Mouse (Mus musculus) small intestine, adult 2 months (tissue): Measurements from ENCODE around the gene Pcmt1. TPM values are rescaled to one million over a fixed set of nuclear protein-coding genes. Genes with fewer than 3 reads are reported as not detected.

Experiments
- H3K27ac ChIP-seq: fragments of 200-500 bp; 2 replicates; pipeline ENCODE4 v1.5.1; 2012; ENCODE audit warnings: low read depth, low read length, control low read depth, inconsistent platforms; ENCODE audit not compliant: insufficient read depth
- H3K27me3 ChIP-seq: fragments of 200-500 bp; 2 replicates; pipeline ENCODE4 v1.6.1; 2012; ENCODE audit warnings: mild to moderate bottlenecking, moderate library complexity, low read length, inconsistent platforms; ENCODE audit not compliant: control insufficient read depth, insufficient read depth
- H3K36me3 ChIP-seq: fragments of 200-500 bp; 2 replicates; pipeline ENCODE4 v1.6.1; 2012; ENCODE audit warnings: mild to moderate bottlenecking, low read length, control low read depth, inconsistent platforms; ENCODE audit not compliant: control insufficient read depth, insufficient read depth
- H3K4me1 ChIP-seq: fragments of 200-500 bp; 2 replicates; pipeline ENCODE4 v1.6.1; 2012; ENCODE audit warnings: low read length, inconsistent platforms, mixed read lengths; ENCODE audit not compliant: control insufficient read depth, insufficient read depth, insufficient read length
- H3K4me3 ChIP-seq: fragments of 200-500 bp; 2 replicates; pipeline ENCODE4 v1.5.1; 2012; ENCODE audit warnings: low read depth, mild to moderate bottlenecking, control low read depth, inconsistent platforms, low read length, moderate library complexity
- CTCF ChIP-seq: fragments of 200-500 bp; IDR thresholded peaks from 2 replicates; pipeline ENCODE4 v1.5.1; 2012; ENCODE audit warnings: low read depth, mild to moderate bottlenecking, control low read depth, inconsistent platforms, low read length, moderate library complexity, mixed read lengths; ENCODE audit not compliant: insufficient replicate concordance, insufficient read length; ENCODE audit errors: extremely low read depth
- POLR2A ChIP-seq: fragments of 200-500 bp; IDR thresholded peaks from 2 replicates; pipeline ENCODE4 v1.6.1; 2012; ENCODE audit warnings: low read depth, mild to moderate bottlenecking, control low read depth, inconsistent platforms, low read length, moderate library complexity
- WGBS: fragments of 180-500 bp; shearing (Covaris S2); methylation state at CpG from one replicate; pipeline ENCODE4 v1.1.7; 2018; 5-methylcytosine and 5-hydroxymethylcytosine counted together
- polyA plus RNA-seq: library from polyadenylated mRNA; depleted of rRNA; stranded (reverse); fragments of >200 nt; gene quantifications from 2 replicates; pipeline ENCODE4 v1.2.3, GENCODE M21; 2012; rRNA removed

Pcmt1 gene
- polyA plus RNA-seq, 1 experiment = 14.7 TPM

DNA sequence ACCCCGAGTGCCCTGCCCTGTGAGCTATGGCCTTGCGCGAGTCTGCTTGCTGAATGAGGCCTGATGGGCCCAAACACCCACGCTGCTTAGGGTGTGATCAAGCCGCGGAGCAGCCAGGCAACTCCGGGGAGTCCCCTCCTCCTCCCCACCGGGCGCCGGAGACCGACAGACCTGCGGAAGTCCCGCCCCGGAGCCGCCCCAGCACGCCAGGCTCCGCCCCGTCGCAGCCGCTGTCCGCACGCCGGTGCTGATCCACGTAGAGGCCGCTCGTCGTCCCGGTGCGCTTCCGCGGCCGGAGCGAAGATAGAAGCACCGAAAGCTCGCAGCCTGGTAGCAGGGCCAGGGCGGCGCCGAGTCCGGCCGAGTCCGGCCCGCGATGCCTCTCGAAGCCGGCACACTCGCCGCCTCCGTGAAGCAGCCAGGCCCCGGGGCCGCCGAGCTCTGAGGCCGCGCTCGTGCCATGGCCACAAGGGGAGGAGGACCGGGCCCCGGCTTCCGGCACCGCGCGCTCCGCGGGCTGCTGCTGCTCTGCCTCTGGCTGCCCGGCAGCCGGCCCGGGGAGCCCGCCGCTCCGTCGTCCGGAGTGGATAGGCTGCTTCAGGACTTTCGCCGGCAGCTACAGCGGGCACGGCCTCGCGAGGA lies 91.2 kb downstream of the Pcmt1 start, which contains the start of gene Lrp11:
Gene Lrp11 (plus strand): TSS at position 209 of the 642 bp plus-strand sequence.
- Histone ChIP-seq H3K27me3 (peaks cover 11% of the 10 kb centered on the region; the same call in 1 of the 2 replicates), H3K27ac (0 out of 2 replicates have a peak within 1 kb of the TSS, but pooled peaks have one; percentile 6), H3K4me3 (peak within 1 kb of the TSS; percentile 78), H3K4me1 (peaks cover 5% of the 10 kb centered on the region), H3K36me3 (no peaks in the 10 kb centered on the region)
- under 1% methylated on average over 76 of the region's 76 CpGs for WGBS
- TF ChIP-seq POLR2A (peak; percentile 26; the same call in 1 of the 2 replicates), CTCF (no peak)

DNA sequence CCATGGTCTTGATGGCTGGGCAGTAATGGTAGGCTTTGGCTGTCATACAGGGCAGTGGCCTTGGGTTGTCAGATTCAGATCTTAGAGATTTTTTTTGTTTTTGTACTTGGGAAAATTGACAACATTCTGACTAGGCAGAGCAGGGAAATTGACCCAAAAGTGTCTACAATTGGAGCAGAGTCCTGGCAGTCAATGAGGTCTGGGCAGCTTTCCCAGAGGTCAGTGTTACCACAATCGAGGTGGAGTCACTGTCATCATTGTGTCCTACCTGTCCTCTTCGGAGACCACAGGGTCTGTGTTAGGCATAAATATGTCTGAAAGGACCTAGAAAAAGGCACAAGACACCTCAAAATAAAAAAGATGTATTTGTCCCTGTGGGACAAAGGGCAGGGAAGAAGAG lies 94.2 kb downstream of the Pcmt1 start:
- Histone ChIP-seq H3K27me3 (peaks cover 11% of the 10 kb centered on the region; the same call in 1 of the 2 replicates), H3K4me1 (peaks cover 5% of the 10 kb centered on the region), H3K36me3 (no peaks in the 10 kb centered on the region), H3K4me3 (no peak overlapping the region), H3K27ac (no peak overlapping the region)
- TF ChIP-seq POLR2A = no peak
- WGBS = 59% methylated on average over 2 of the region's 2 CpGs

DNA sequence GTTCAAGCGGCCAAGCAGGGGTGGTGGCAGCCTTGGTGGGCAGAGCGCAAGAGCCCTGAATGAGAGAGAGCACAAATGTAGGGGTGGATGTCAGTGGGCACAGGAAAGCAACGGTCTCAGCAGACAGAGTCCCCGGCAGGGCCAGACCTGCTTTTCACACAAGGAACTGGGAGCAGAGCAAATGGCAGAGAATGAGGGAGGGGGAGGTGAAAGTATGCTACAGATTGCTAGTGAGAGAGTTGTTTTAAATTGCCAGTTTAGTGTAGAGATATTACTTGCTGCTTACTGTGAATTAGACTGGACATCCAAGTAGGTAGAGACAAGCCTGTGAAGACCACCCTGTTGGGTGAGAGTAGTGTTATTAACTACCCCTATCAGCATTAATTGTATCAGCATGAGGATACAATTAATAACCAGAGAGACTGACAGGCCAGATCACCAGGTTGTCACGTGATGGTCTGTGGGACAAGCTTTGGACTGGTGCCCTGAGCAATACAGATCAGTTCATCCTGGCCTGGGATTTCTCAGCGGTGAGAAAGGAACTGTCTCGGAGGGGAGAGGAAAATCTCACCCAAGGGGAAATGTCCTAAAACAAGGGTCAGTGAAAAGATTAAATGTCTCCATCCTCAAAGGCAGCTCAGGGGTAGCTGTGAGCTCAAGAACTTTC lies 97.9 kb downstream of the Pcmt1 start:
- H3K27me3 ChIP-seq = no peaks in the 10 kb centered on the region
- H3K36me3 ChIP-seq = no peaks in the 10 kb centered on the region
- 40% methylated on average over 7 of the region's 7 CpGs for WGBS
- H3K4me3 ChIP-seq = no peak overlapping the region
- no peaks in the 10 kb centered on the region for H3K4me1 ChIP-seq
- no peak overlapping the region for H3K27ac ChIP-seq
- TF ChIP-seq POLR2A (no peak), CTCF (no peak)

DNA sequence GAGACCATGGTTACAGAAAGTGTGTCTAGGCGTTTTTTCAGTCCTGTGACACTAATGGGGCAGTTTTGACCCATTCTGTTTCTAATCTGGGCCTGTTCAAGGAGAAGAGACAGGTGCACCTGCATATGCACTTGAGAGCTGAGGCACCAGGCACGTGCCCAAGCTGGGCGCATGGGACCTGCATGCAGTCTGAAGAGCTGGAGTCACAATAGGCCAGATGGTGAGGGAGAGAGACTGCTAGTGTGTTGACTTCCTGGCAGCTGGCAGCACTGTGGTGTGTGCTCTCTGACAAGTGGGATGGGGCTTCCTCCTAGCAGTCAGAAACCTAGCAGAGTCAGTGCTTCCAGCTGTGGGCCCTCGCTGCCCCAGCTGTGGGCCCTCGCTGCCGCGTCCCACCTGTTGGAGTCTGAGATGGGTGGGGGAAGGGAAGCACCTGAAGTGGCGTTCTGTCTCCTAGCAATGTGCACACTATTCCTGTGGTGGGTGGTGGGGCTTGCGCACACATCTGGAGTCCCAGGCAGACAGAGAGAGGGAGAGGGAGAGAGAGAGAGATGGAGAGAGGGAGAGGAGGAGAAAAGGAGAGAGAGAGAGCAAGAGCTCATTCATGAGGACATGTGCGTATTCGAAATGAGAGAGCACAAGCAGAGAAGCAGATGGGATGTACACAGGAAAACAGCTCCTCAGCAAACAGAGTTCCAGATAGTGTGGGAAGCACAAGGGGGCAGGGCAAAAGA lies 98.6 kb downstream of the Pcmt1 start:
- 16% methylated on average over 11 of the region's 11 CpGs for WGBS
- no peaks in the 10 kb centered on the region for H3K36me3 ChIP-seq
- H3K4me1 ChIP-seq = no peaks in the 10 kb centered on the region
- TF ChIP-seq CTCF (no peak), POLR2A (no peak)
- H3K27me3 ChIP-seq = no peaks in the 10 kb centered on the region
- H3K4me3 ChIP-seq = no peak overlapping the region
- H3K27ac ChIP-seq = no peak overlapping the region

DNA sequence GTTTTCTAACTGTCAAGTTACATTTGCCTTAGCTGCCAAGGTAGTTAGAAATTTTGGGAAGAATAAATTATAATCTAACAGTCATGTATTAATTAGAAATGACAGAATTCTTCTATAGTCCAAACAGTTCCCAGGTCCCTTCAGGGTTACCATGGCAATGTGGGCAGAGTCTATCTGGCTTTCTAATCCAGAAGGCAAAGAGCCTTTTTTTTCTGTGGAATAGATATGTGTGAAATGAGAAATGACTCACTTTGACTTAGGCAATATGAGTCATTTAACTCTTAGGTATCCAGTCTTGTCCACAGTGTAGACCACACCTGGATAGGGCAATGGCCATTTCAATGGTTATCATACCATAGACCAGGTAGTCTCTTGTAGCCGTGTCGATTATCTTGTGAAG lies 99.5 kb downstream of the Pcmt1 start:
- Histone ChIP-seq H3K27me3 (no peaks in the 10 kb centered on the region), H3K36me3 (no peaks in the 10 kb centered on the region), H3K27ac (no peak overlapping the region), H3K4me1 (no peaks in the 10 kb centered on the region), H3K4me3 (no peak overlapping the region)
- TF ChIP-seq CTCF = no peak
- no peak for TF ChIP-seq POLR2A
- 87% methylated on average over 2 of the region's 2 CpGs for WGBS

Other genes with a start within 250 kb of the Pcmt1 start
- gene Ulbp1, start 207.5 kb downstream of the Pcmt1 start, polyA plus RNA-seq = 0.13 and 0.27 TPM in 2 replicates
- gene Lrp11, start 91.3 kb downstream of the Pcmt1 start, polyA plus RNA-seq = 3.9 and 5.1 TPM in 2 replicates
- 1.7 and 2.6 TPM in 2 replicates for gene Nup43, start 13.6 kb downstream of the Pcmt1 start, polyA plus RNA-seq
- gene Lats1, start 78 bp upstream of the Pcmt1 start, polyA plus RNA-seq = 3.9 and 9.0 TPM in 2 replicates
- gene Katna1, start 44.9 kb upstream of the Pcmt1 start, polyA plus RNA-seq = 0.96 and 1.9 TPM in 2 replicates
- 5.0 and 11.6 TPM in 2 replicates for gene Ginm1, start 111.7 kb upstream of the Pcmt1 start, polyA plus RNA-seq
- 1.7 and 3.3 TPM in 2 replicates for gene Ppil4, start 111.8 kb upstream of the Pcmt1 start, polyA plus RNA-seq
- 4.0 and 12.8 TPM in 2 replicates for gene Zc3h12d, start 151.3 kb upstream of the Pcmt1 start, polyA plus RNA-seq